Comparison of ENCODE assay signal across 25 mouse cellular contexts in the genomic region with DNA sequence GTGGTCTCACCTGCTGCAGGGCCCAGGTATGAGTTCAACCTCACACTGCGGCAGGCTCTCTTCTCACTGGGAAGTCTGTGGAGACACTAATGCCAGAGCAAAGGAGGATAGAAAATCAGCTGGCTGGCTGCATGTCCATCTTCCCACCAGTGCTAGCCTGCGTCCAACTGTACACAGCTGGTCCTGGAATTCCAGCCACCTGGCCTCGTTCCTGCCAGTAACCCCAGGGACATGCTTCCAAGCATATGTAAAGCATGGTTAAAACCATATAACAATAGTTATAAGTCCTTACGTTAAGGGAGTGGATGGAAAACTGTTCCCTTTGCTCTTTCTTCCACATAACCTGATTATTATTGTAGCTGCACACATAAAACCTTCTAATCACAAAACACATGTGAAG.
DNase-seq lines count a peak whose midpoint lies in the region; ATAC-seq lines count a peak whose summit lies in the region.
"Had no signal": no experiment of that assay in that cellular context is flagged by ENCODE, and none has a peak within 500 bp of the region (broad histone marks: within the 10 kb centered on the region; RNA-seq: fewer than 3 reads in every experiment).

No protein-coding gene starts in this region.

- no peak overlapping the region for H3K9ac ChIP-seq in hindbrain, embryonic 15.5 days
- H3K9ac ChIP-seq in hindbrain, embryonic 12.5 days = no peak overlapping the region
- H3K9ac ChIP-seq: embryonic facial prominence, embryonic 13.5 days; forebrain, postnatal 0 days; heart, embryonic 13.5 days; hindbrain, embryonic 13.5 days had no signal

- 60% methylated on average over 4 of the region's 4 CpGs for WGBS in hindbrain, embryonic 15.5 days
- 69% methylated on average over 4 of the region's 4 CpGs for WGBS in hindbrain, embryonic 12.5 days

- no peak for ATAC-seq in hindbrain, embryonic 15.5 days (ENCODE audit: low FRiP score, low read depth)
- no peak for ATAC-seq in hindbrain, embryonic 12.5 days (ENCODE audit: low FRiP score)
- ATAC-seq: activated CD4-positive, CD25-positive, alpha-beta regulatory T cell, adult 4 months; forebrain, embryonic 14.5 days; forebrain, postnatal 0 days had no signal

- DNase-seq in cerebellum, postnatal 10 days = peak; percentile 46 to 63
- DNase-seq in cerebellum, adult 8-10 months = no peak
- DNase-seq in left cerebral cortex, postnatal 4 days = peak; percentile 32
- DNase-seq in left cerebral cortex, adult 11 months (ENCODE audit: low spot score) = no peak
- no peak for DNase-seq in retina, postnatal 1 day
- DNase-seq: adrenal gland, adult 8-10 months; adrenal gland, postnatal 25 days; cerebellum, adult 11-12 months; cerebellum, adult 9-10 months; cerebellum, postnatal 25 days; forebrain, postnatal 0 days; gastrocnemius, adult 2 months; gastrocnemius, postnatal 14 days; heart, adult 18-20 months; heart, postnatal 14 days; heart, postnatal 4 days had no signal

- H3K27ac ChIP-seq in hindbrain, embryonic 15.5 days (replicated peaks) = 0 out of 2 replicates have a peak overlapping the region, but pooled peaks have one; percentile 18
- no peak overlapping the region for H3K27ac ChIP-seq in hindbrain, embryonic 12.5 days
- H3K27ac ChIP-seq: embryonic facial prominence, embryonic 13.5 days; forebrain, embryonic 10.5 days; gastrocnemius, adult 2 months; heart, embryonic 10.5 days; heart, embryonic 13.5 days had no signal

- H3K4me1 ChIP-seq in hindbrain, embryonic 15.5 days (replicated peaks) = peaks cover 39% of the 10 kb centered on the region
- H3K4me1 ChIP-seq in hindbrain, embryonic 12.5 days = peaks cover 23% of the 10 kb centered on the region

- no peak overlapping the region for H3K4me2 ChIP-seq in hindbrain, embryonic 15.5 days
- H3K4me2 ChIP-seq in hindbrain, embryonic 12.5 days (replicated peaks) = no peak overlapping the region
- H3K4me2 ChIP-seq: embryonic facial prominence, embryonic 13.5 days; heart, embryonic 13.5 days; hindbrain, embryonic 13.5 days had no signal

- H3K36me3 ChIP-seq in hindbrain, embryonic 15.5 days = no peaks in the 10 kb centered on the region
- H3K36me3 ChIP-seq in hindbrain, embryonic 12.5 days = no peaks in the 10 kb centered on the region
- H3K36me3 ChIP-seq: embryonic facial prominence, embryonic 13.5 days; forebrain, embryonic 10.5 days; heart, embryonic 10.5 days; heart, embryonic 13.5 days; hindbrain, embryonic 13.5 days had no signal

- intact Hi-C loops in left cerebral cortex, postnatal 4 days (cut with DNase I) = no loop called here

- no peaks in the 10 kb centered on the region for H3K9me3 ChIP-seq in hindbrain, embryonic 15.5 days
- no peaks in the 10 kb centered on the region for H3K9me3 ChIP-seq in hindbrain, embryonic 12.5 days (replicated peaks)
- H3K9me3 ChIP-seq: embryonic facial prominence, embryonic 13.5 days; forebrain, embryonic 10.5 days; heart, embryonic 10.5 days; heart, embryonic 13.5 days; hindbrain, embryonic 13.5 days had no signal

- H3K27me3 ChIP-seq in hindbrain, embryonic 15.5 days = no peaks in the 10 kb centered on the region
- H3K27me3 ChIP-seq in hindbrain, embryonic 12.5 days = no peaks in the 10 kb centered on the region
- H3K27me3 ChIP-seq: embryonic facial prominence, embryonic 13.5 days; heart, embryonic 13.5 days; hindbrain, embryonic 13.5 days had no signal

- no peak overlapping the region for H3K4me3 ChIP-seq in hindbrain, embryonic 15.5 days
- no peak overlapping the region for H3K4me3 ChIP-seq in hindbrain, embryonic 12.5 days
- H3K4me3 ChIP-seq: embryonic facial prominence, embryonic 13.5 days; forebrain, embryonic 10.5 days; gastrocnemius, adult 2 months; heart, embryonic 10.5 days; heart, embryonic 13.5 days; hindbrain, embryonic 13.5 days had no signal

Comparison
In these comparisons a context has a peak if more than half of its experiments do, and no peak if none do; other contexts are left out.
1. DNase-seq: peak in cerebellum, postnatal 10 days (2 of 2) and left cerebral cortex, postnatal 4 days (single experiment); none in cerebellum, adult 8-10 months (single experiment), left cerebral cortex, adult 11 months (single experiment) and retina, postnatal 1 day (single experiment).